Mouse (Mus musculus): ENCODE data around the gene Wdr62. TPM values are rescaled to one million over a fixed set of nuclear protein-coding genes. Genes with fewer than 3 reads are reported as not detected.
A peak's percentile ranks its signal among the peaks of the same experiment; 100 is the strongest.

The Wdr62 gene
- polyA plus RNA-seq (2015; fragmentation: Nextera tagmentation; extraction: Ambion mirVana), result 9.7 and 10.8 TPM in 2 replicates

DNA sequence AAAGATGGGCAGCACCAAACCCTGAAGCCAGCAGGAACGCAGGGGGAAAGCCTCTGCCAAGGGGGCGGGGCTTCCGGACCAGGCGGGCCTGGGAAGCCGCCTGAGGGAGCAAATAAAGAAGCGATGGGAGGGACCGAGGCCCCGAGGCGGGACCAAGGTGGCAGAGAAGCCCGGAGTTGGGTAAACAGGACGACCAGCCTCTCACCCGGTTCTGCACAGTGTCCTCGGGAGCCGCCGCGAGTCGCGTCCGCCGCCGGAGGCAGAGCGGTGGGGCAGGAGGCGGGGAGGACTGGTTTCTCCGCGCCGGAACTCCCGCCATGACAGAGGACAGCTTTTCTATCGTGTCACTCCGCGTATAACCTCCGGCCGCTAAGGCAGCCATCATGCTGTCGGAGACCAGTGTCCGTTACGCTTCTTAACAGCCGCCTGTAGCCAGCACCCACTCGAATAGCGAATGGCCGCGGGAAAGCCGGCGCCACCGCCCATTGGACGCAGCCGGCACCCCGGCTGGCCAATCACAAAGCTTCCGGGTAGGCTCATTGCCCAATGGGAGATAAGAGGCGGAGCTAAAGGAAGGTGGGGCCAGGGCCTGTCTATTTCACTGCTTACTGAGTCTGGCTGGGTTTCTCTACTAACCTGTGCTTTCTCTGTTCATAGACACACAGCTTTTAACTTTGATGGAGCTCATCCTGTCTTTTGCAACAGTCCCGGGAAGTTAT lies at the start of gene Wdr62, which contains the start of gene Thap8:
Wdr62 (minus strand) TSS at position 469 of the 719 bp plus-strand sequence.
Thap8 (plus strand) TSS at position 144 of the 719 bp plus-strand sequence.
- H3K4me2 ChIP-seq (replicated peaks; ENCODE audit: low read depth, low read length), result peak within 1 kb of the TSS; percentile 93
- peak within 1 kb of the TSS; percentile 99 for H3K27ac ChIP-seq (ENCODE audit: low read length)
- H3K27me3 ChIP-seq (ENCODE audit: insufficient read depth, low read length), result no peaks in the 10 kb centered on the region
- H3K36me3 ChIP-seq (ENCODE audit: insufficient read depth, low read length), result no peaks in the 10 kb centered on the region
- H3K4me3 ChIP-seq (ENCODE audit: low read length), result peak within 1 kb of the TSS; percentile 74
- H3K9ac ChIP-seq (replicated peaks; ENCODE audit: low read length), result peak within 1 kb of the TSS; percentile 71
- ATAC-seq (ENCODE audit: low FRiP score, low TSS enrichment), result peak; percentile 97
- H3K9me3 ChIP-seq (ENCODE audit: low read length), result no peaks in the 10 kb centered on the region
- H3K4me1 ChIP-seq (ENCODE audit: insufficient read depth, low read length), result peaks cover 12% of the 10 kb centered on the region
- WGBS, result under 1% methylated on average over 48 of the region's 49 CpGs

DNA sequence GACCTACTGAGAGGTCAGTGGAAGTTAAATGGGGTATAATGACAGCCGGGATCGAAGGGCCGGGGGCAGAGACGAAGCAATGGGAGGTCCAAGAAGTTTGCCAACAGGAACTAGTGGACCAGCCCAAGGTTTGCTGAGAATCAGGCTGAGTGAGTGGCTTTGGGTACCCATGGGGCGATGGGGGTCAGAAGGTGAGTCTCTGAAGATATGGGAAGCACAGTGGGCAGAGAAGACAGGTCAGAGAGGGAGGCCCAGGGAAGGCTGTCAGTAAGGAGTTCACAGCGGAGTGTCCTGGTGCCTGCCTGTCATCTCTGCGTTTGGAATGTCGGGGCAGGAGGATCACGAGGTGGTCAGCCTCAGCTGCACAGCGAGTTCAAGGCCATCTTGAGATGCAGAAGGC lies 48.2 kb upstream of the Wdr62 start:
- WGBS, result 30% methylated on average over 10 of the region's 10 CpGs
- Histone ChIP-seq H3K9me3 (ENCODE audit: low read length) (no peaks in the 10 kb centered on the region), H3K9ac (replicated peaks; ENCODE audit: low read length) (no peak overlapping the region), H3K27ac (ENCODE audit: low read length) (no peak overlapping the region), H3K4me2 (replicated peaks; ENCODE audit: low read depth, low read length) (no peak overlapping the region), H3K27me3 (ENCODE audit: insufficient read depth, low read length) (no peaks in the 10 kb centered on the region), H3K4me3 (ENCODE audit: low read length) (no peak overlapping the region), H3K36me3 (ENCODE audit: insufficient read depth, low read length) (no peaks in the 10 kb centered on the region), H3K4me1 (ENCODE audit: insufficient read depth, low read length) (peaks cover 17% of the 10 kb centered on the region)
- ATAC-seq (ENCODE audit: low FRiP score, low TSS enrichment), result no peak

GRCm38 (mm10) chr7:30327140-30327539 lies 46.9 kb upstream of the Wdr62 start:
- Histone ChIP-seq H3K4me3 (ENCODE audit: low read length) (no peak overlapping the region), H3K9ac (replicated peaks; ENCODE audit: low read length) (peak overlapping the region; percentile 33; the same call in 1 of the 2 replicates), H3K4me1 (ENCODE audit: insufficient read depth, low read length) (peaks cover 20% of the 10 kb centered on the region), H3K4me2 (replicated peaks; ENCODE audit: low read depth, low read length) (0 out of 2 replicates have a peak overlapping the region, but pooled peaks have one; percentile 20), H3K36me3 (ENCODE audit: insufficient read depth, low read length) (no peaks in the 10 kb centered on the region), H3K9me3 (ENCODE audit: low read length) (no peaks in the 10 kb centered on the region), H3K27me3 (ENCODE audit: insufficient read depth, low read length) (no peaks in the 10 kb centered on the region), H3K27ac (ENCODE audit: low read length) (0 out of 2 replicates have a peak overlapping the region, but pooled peaks have one; percentile 21)
- 23% methylated on average over 15 of the region's 15 CpGs for WGBS
- peak; percentile 55 for ATAC-seq (ENCODE audit: low FRiP score, low TSS enrichment)

DNA sequence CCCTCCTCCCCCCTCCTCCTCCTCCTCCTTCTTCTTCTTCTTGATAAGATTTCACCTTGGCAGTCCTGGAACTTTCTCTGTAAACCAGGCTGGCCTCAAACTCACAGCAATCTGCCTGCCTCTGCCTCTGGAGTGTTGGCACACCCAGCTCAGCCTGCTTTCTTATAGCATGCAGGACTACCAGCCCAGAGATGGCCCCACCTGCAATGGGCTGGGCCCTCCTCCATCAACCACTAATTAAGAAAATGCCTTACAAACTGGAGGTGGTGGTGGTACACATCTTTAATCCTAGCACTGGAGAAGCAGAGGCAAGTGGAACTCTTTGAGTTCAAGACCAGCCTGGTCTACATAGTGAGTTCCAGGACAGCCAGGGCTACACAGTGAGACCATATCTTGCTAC lies 46.2 kb upstream of the Wdr62 start:
- Histone ChIP-seq H3K27ac (ENCODE audit: low read length) (no peak overlapping the region), H3K36me3 (ENCODE audit: insufficient read depth, low read length) (no peaks in the 10 kb centered on the region), H3K9me3 (ENCODE audit: low read length) (no peaks in the 10 kb centered on the region), H3K9ac (replicated peaks; ENCODE audit: low read length) (no peak overlapping the region), H3K4me2 (replicated peaks; ENCODE audit: low read depth, low read length) (no peak overlapping the region), H3K27me3 (ENCODE audit: insufficient read depth, low read length) (no peaks in the 10 kb centered on the region), H3K4me3 (ENCODE audit: low read length) (no peak overlapping the region), H3K4me1 (ENCODE audit: insufficient read depth, low read length) (peaks cover 18% of the 10 kb centered on the region)
- no peak for ATAC-seq (ENCODE audit: low FRiP score, low TSS enrichment)

GRCm38 (mm10) chr7:30325364-30325763 lies 45.1 kb upstream of the Wdr62 start:
- H3K27me3 ChIP-seq (ENCODE audit: insufficient read depth, low read length), result no peaks in the 10 kb centered on the region
- no peak overlapping the region for H3K27ac ChIP-seq (ENCODE audit: low read length)
- no peak overlapping the region for H3K4me3 ChIP-seq (ENCODE audit: low read length)
- ATAC-seq (ENCODE audit: low FRiP score, low TSS enrichment), result no peak
- no peak overlapping the region for H3K4me2 ChIP-seq (replicated peaks; ENCODE audit: low read depth, low read length)
- no peaks in the 10 kb centered on the region for H3K9me3 ChIP-seq (ENCODE audit: low read length)
- H3K4me1 ChIP-seq (ENCODE audit: insufficient read depth, low read length), result peaks cover 27% of the 10 kb centered on the region
- 52% methylated on average over 2 of the region's 2 CpGs for WGBS
- no peak overlapping the region for H3K9ac ChIP-seq (replicated peaks; ENCODE audit: low read length)
- no peaks in the 10 kb centered on the region for H3K36me3 ChIP-seq (ENCODE audit: insufficient read depth, low read length)

DNA sequence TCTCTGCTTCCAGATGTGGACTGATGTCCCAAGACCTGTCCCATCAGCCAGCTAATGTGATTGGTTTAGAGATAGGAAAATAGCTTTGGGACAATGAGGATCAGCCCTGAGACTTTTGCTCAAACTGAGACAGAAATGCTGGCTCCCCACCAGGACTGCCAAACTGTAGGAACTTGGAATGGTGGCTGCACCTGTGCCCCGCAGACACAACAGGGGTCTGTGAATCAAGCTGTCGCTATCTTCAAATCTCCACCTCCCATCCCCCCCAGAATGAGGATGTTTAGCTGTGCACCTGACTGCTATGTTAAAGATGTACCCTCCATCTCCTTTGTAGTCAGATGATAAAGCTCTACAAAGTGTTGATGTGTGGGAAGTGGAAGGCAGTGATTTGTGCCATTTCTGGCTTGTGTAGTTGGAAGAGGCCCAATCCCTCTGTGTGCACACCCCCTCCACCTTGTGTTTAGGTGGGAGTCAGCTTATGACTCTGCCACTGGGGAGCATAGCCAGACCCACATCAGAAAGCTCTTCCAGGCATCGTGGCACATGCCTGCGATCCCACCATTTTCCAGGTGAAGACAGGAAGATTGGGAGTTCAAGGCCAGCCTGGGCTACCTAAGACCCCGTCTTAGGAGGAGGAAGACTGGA lies 44.2 kb upstream of the Wdr62 start:
- H3K9me3 ChIP-seq (ENCODE audit: low read length), result no peaks in the 10 kb centered on the region
- no peak for ATAC-seq (ENCODE audit: low FRiP score, low TSS enrichment)
- no peak overlapping the region for H3K4me3 ChIP-seq (ENCODE audit: low read length)
- no peak overlapping the region for H3K27ac ChIP-seq (ENCODE audit: low read length)
- no peaks in the 10 kb centered on the region for H3K27me3 ChIP-seq (ENCODE audit: insufficient read depth, low read length)
- H3K4me2 ChIP-seq (replicated peaks; ENCODE audit: low read depth, low read length), result no peak overlapping the region
- H3K4me1 ChIP-seq (ENCODE audit: insufficient read depth, low read length), result peaks cover 27% of the 10 kb centered on the region
- H3K9ac ChIP-seq (replicated peaks; ENCODE audit: low read length), result no peak overlapping the region
- H3K36me3 ChIP-seq (ENCODE audit: insufficient read depth, low read length), result no peaks in the 10 kb centered on the region
- 84% methylated on average over 5 of the region's 5 CpGs for WGBS

DNA sequence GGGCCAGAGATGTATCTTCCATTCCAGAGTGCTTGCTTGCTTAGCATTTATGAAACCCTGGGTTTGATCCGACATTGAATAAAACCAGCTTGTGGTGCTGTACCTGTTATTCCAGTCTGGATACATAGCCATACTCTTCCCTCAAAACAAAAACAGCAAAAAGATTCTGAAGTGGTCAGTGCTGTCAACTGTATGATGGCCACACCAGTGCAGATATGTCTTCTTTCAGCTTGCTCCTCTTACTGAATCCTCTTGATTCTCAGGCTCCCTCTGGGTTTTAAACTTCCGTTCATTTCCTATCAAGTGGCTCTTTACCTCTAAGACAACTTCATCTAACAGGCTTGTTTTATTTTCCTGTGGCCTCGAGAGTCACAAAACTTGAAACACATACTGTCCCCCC lies 43.6 kb upstream of the Wdr62 start, which contains the start of gene Sdhaf1:
Sdhaf1 (minus strand) TSS at position 101 of the 400 bp plus-strand sequence.
- WGBS, result 78% methylated on average over 3 of the region's 3 CpGs
- Histone ChIP-seq H3K27ac (ENCODE audit: low read length) (peak within 1 kb of the TSS; percentile 91), H3K36me3 (ENCODE audit: insufficient read depth, low read length) (no peaks in the 10 kb centered on the region), H3K9ac (replicated peaks; ENCODE audit: low read length) (peak within 1 kb of the TSS; percentile 73), H3K27me3 (ENCODE audit: insufficient read depth, low read length) (no peaks in the 10 kb centered on the region), H3K9me3 (ENCODE audit: low read length) (no peaks in the 10 kb centered on the region), H3K4me2 (replicated peaks; ENCODE audit: low read depth, low read length) (peak within 1 kb of the TSS; percentile 85), H3K4me1 (ENCODE audit: insufficient read depth, low read length) (peaks cover 27% of the 10 kb centered on the region), H3K4me3 (ENCODE audit: low read length) (peak within 1 kb of the TSS; percentile 79)
- ATAC-seq (ENCODE audit: low FRiP score, low TSS enrichment), result no peak

- no peak; the same call in 1 of the 2 replicates for ATAC-seq (ENCODE audit: low FRiP score, low TSS enrichment)
- H3K9ac ChIP-seq (replicated peaks; ENCODE audit: low read length), result peak overlapping the region; percentile 73
- WGBS, result 38% methylated on average over 6 of the region's 6 CpGs
- H3K27me3 ChIP-seq (ENCODE audit: insufficient read depth, low read length), result no peaks in the 10 kb centered on the region
- peak overlapping the region; percentile 91 for H3K27ac ChIP-seq (ENCODE audit: low read length)
- no peaks in the 10 kb centered on the region for H3K9me3 ChIP-seq (ENCODE audit: low read length)
- peak overlapping the region; percentile 85 for H3K4me2 ChIP-seq (replicated peaks; ENCODE audit: low read depth, low read length)
- no peaks in the 10 kb centered on the region for H3K36me3 ChIP-seq (ENCODE audit: insufficient read depth, low read length)
- peaks cover 26% of the 10 kb centered on the region for H3K4me1 ChIP-seq (ENCODE audit: insufficient read depth, low read length)
- H3K4me3 ChIP-seq (ENCODE audit: low read length), result peak overlapping the region; percentile 79
These were observed 42.6 kb upstream of the Wdr62 start for GRCm38 (mm10) chr7:30322865-30323264.

- Histone ChIP-seq H3K4me1 (ENCODE audit: insufficient read depth, low read length) (peaks cover 20% of the 10 kb centered on the region), H3K9ac (replicated peaks; ENCODE audit: low read length) (peak overlapping the region; percentile 87), H3K4me2 (replicated peaks; ENCODE audit: low read depth, low read length) (peak overlapping the region; percentile 85), H3K9me3 (ENCODE audit: low read length) (no peaks in the 10 kb centered on the region), H3K36me3 (ENCODE audit: insufficient read depth, low read length) (no peaks in the 10 kb centered on the region), H3K27me3 (ENCODE audit: insufficient read depth, low read length) (no peaks in the 10 kb centered on the region), H3K27ac (ENCODE audit: low read length) (peak overlapping the region; percentile 91), H3K4me3 (ENCODE audit: low read length) (peak overlapping the region; percentile 79)
- under 1% methylated on average over 20 of the region's 20 CpGs for WGBS
- peak; percentile 98 for ATAC-seq (ENCODE audit: low FRiP score, low TSS enrichment)
These were observed 42.1 kb upstream of the Wdr62 start for GRCm38 (mm10) chr7:30322285-30322667.

All from kidney, embryonic 16.5 days (tissue).